Mouse (Mus musculus): Measurements from ENCODE around the gene Inpp5a. TPM values are rescaled to one million over a fixed set of nuclear protein-coding genes. Genes with fewer than 3 reads are reported as not detected.
A peak's percentile ranks its signal among the peaks of the same experiment; 100 is the strongest.

Inpp5a gene
- polyA plus RNA-seq, 1 experiment from 2014 or later = 28.5 TPM

- 1% methylated on average over 82 of the region's 82 CpGs for WGBS
- peak overlapping the region; percentile 62 for H3K4me2 ChIP-seq
- peaks cover 23% of the 10 kb centered on the region for H3K36me3 ChIP-seq
- ATAC-seq (ENCODE audit: insufficient number of reproducible peaks, low FRiP score, low TSS enrichment, low read depth) = no peak
- H3K9me3 ChIP-seq = no peaks in the 10 kb centered on the region
- H3K4me1 ChIP-seq = peaks cover 42% of the 10 kb centered on the region
- no peak overlapping the region for H3K27ac ChIP-seq
- H3K27me3 ChIP-seq = peaks cover 97% of the 10 kb centered on the region
- peak overlapping the region; percentile 35 for H3K4me3 ChIP-seq
- H3K9ac ChIP-seq = no peak overlapping the region
Observed at GRCm38 (mm10) chr7:139581801-139582571, 193.1 kb downstream of the Inpp5a start.

DNA sequence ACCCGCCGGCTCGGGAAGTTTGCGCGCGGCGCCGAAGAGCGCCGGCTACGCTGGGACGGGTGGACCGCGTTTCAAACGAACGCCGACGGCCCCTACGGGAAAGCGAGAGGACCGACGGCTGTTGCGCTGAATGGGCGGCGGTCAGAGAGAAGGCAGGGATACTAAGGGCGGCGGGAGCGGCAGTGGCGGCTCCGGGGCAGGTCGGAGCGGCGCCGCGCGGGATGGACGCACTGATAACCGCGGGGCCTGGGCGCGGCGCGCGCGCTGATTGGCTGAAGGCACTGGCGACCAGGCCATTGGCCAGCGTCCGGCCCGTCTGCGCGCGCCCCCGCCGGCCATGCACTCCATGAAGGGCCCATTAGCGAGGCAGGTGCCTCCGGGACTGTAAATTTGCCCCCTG lies 193.7 kb downstream of the Inpp5a start, which contains the start of gene Nkx6-2:
TSS of gene Nkx6-2 (minus strand) at position 203 of the 400 bp plus-strand sequence.
- no peak within 1 kb of the TSS for H3K9ac ChIP-seq
- no peak for ATAC-seq (ENCODE audit: insufficient number of reproducible peaks, low FRiP score, low TSS enrichment, low read depth)
- H3K4me1 ChIP-seq = peaks cover 42% of the 10 kb centered on the region
- H3K36me3 ChIP-seq = peaks cover 17% of the 10 kb centered on the region
- peak within 1 kb of the TSS; percentile 62 for H3K4me2 ChIP-seq
- peak within 1 kb of the TSS; percentile 35 for H3K4me3 ChIP-seq
- peaks cover 100% of the 10 kb centered on the region for H3K27me3 ChIP-seq
- H3K9me3 ChIP-seq = no peaks in the 10 kb centered on the region
- WGBS = under 1% methylated on average over 56 of the region's 56 CpGs
- no peak within 1 kb of the TSS for H3K27ac ChIP-seq

DNA sequence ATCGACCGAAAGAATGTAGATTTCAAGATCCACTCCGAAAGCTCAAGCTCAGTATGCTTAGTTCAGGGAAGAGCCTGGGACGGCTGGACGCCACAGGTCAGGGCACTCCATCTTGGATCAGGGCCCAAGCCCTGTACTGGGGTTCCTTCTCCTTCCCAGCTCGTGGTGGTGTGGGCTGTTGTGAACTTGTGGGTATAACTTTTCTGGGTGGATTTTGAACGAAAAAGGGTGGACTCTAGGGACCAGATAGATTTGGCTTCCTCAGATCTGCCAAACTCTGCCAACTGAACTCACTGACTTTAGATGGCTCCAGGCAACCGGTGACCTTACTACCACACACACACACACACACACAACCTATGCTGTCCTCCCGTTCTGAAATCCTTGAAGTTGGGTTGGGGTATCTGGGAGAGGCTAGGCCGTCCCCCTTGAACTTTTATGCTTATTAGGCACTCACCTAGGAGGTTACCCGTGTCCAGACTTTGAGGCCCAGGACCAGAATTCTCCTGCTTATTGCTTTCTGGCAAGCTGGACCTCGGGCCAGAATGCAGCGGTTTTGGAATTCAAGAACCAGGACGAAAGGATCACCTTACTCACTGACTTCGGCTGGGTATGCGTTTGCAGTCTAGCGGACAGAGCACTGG lies 194.3 kb downstream of the Inpp5a start:
- Histone ChIP-seq H3K27ac (no peak overlapping the region), H3K9ac (no peak overlapping the region), H3K4me3 (peak overlapping the region; percentile 35; the same call in 1 of the 2 replicates), H3K4me1 (peaks cover 42% of the 10 kb centered on the region), H3K27me3 (peaks cover 100% of the 10 kb centered on the region), H3K36me3 (peaks cover 11% of the 10 kb centered on the region), H3K4me2 (no peak overlapping the region), H3K9me3 (no peaks in the 10 kb centered on the region)
- ATAC-seq (ENCODE audit: insufficient number of reproducible peaks, low FRiP score, low TSS enrichment, low read depth) = no peak
- 13% methylated on average over 17 of the region's 17 CpGs for whole genome bisulfite sequencing

GRCm38 (mm10) chr7:139584221-139585175 lies 195.6 kb downstream of the Inpp5a start:
- Histone ChIP-seq H3K4me3 (peak overlapping the region; percentile 13), H3K27me3 (peaks cover 100% of the 10 kb centered on the region), H3K36me3 (no peaks in the 10 kb centered on the region), H3K9ac (no peak overlapping the region), H3K4me2 (peak overlapping the region; percentile 22; the same call in 1 of the 2 replicates), H3K4me1 (peaks cover 42% of the 10 kb centered on the region), H3K9me3 (no peaks in the 10 kb centered on the region), H3K27ac (no peak overlapping the region)
- WGBS = 2% methylated on average over 53 of the region's 53 CpGs
- ATAC-seq (ENCODE audit: insufficient number of reproducible peaks, low FRiP score, low TSS enrichment, low read depth) = no peak

DNA sequence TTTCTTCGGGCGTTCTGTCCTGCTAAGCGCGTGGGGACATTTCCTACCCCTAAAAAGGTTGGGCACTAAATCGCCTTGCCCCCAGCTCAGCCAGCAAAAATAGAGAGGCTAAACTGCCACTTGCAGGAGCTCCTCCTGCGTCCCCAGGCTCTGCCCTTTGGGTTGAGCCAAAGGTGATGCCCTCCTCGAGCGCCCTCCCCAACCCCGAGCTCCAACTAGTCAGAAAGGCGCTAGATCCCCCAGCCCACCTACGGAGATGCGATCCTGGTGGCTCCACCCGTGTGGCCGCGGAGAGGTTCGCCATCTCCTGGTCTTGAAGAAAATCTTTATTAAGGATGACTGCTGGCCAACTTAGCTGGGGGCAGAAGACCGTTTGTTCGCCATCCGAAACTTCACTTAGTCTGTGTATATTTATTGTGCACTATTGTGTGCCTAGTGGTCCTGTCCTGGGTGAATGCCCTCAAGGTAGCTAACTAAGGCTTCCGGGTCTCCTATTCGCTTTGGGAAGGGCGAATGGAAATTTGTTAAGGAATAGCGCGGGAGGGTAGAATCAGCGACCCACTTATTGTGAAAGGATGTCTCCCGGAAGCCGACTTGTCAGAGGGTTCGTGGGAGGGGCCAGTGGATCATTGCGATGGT lies 196.4 kb downstream of the Inpp5a start:
- no peak for ATAC-seq (ENCODE audit: insufficient number of reproducible peaks, low FRiP score, low TSS enrichment, low read depth)
- H3K9ac ChIP-seq = no peak overlapping the region
- 2% methylated on average over 29 of the region's 29 CpGs for WGBS
- peak overlapping the region; percentile 13; the same call in 1 of the 2 replicates for H3K4me3 ChIP-seq
- no peak overlapping the region for H3K4me2 ChIP-seq
- H3K36me3 ChIP-seq = no peaks in the 10 kb centered on the region
- no peak overlapping the region for H3K27ac ChIP-seq
- H3K4me1 ChIP-seq = peaks cover 42% of the 10 kb centered on the region
- no peaks in the 10 kb centered on the region for H3K9me3 ChIP-seq
- peaks cover 100% of the 10 kb centered on the region for H3K27me3 ChIP-seq

- H3K36me3 ChIP-seq = no peaks in the 10 kb centered on the region
- no peak overlapping the region for H3K27ac ChIP-seq
- peaks cover 20% of the 10 kb centered on the region for H3K4me1 ChIP-seq
- H3K4me2 ChIP-seq = no peak overlapping the region
- WGBS = 14% methylated on average over 7 of the region's 7 CpGs
- H3K9me3 ChIP-seq = no peaks in the 10 kb centered on the region
- no peak overlapping the region for H3K9ac ChIP-seq
- H3K27me3 ChIP-seq = peaks cover 74% of the 10 kb centered on the region
- no peak for ATAC-seq (ENCODE audit: insufficient number of reproducible peaks, low FRiP score, low TSS enrichment, low read depth)
- no peak overlapping the region for H3K4me3 ChIP-seq
Observed at GRCm38 (mm10) chr7:139587919-139588318, 199.0 kb downstream of the Inpp5a start.

DNA sequence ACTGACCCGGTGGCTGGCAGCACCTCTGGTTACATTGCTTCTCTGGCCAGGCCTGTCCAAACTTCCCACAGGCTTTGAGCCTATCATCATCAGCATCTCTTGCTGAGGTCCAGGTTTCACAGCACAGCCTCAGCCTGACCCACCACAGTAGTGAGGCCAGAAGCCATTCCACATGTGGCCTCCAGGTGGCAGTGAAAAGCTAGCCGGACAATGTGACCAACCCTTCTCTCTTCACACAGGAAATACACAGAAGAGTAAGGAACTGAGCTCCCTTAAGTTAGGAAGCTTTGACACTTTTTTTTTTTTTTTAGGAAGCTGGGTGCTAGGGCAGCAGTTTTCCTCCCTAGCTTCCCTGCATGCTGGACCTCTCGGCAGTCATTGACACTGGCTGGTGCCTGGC lies 201.4 kb downstream of the Inpp5a start:
- ATAC-seq (ENCODE audit: insufficient number of reproducible peaks, low FRiP score, low TSS enrichment, low read depth) = no peak
- WGBS = 34% methylated on average over 3 of the region's 3 CpGs

DNA sequence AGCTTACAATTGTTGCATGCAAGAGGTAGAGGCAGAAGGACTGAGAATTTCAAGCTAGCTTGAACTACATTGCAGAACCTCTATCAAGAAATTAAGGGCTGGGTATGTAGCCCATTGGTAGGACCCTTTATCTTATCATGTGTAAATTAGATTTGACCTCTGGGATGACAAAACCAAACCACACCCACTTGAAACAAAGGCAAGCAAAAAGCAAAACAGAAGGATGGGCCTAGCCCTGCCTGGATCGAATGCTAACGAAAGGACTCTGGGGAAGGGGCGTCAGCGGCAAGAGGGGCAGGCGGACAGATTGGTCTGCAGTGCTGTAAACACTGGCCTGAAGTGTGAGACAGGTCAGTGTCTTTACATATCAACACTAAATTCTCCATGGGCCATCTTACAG lies 202.4 kb downstream of the Inpp5a start:
- H3K36me3 ChIP-seq = no peaks in the 10 kb centered on the region
- H3K4me1 ChIP-seq = 0 out of 2 replicates have a peak, but pooled peaks cover 2% of the 10 kb centered on the region
- WGBS = 85% methylated on average over 5 of the region's 5 CpGs
- H3K9me3 ChIP-seq = no peaks in the 10 kb centered on the region
- no peak overlapping the region for H3K4me2 ChIP-seq
- peaks cover 60% of the 10 kb centered on the region for H3K27me3 ChIP-seq
- H3K27ac ChIP-seq = no peak overlapping the region
- no peak overlapping the region for H3K4me3 ChIP-seq
- ATAC-seq (ENCODE audit: insufficient number of reproducible peaks, low FRiP score, low TSS enrichment, low read depth) = no peak
- H3K9ac ChIP-seq = no peak overlapping the region

More for the DNA sequence above, 201.4 kb downstream of the Inpp5a start:
- Histone ChIP-seq H3K4me2 (no peak overlapping the region), H3K27ac (no peak overlapping the region), H3K36me3 (no peaks in the 10 kb centered on the region), H3K4me3 (no peak overlapping the region), H3K9me3 (no peaks in the 10 kb centered on the region), H3K4me1 (0 out of 2 replicates have a peak, but pooled peaks cover 3% of the 10 kb centered on the region), H3K9ac (no peak overlapping the region), H3K27me3 (peaks cover 64% of the 10 kb centered on the region)

GRCm38 (mm10) chr7:139595311-139595710 lies 206.4 kb downstream of the Inpp5a start:
- 0 out of 2 replicates have a peak, but pooled peaks cover 4% of the 10 kb centered on the region for H3K4me1 ChIP-seq
- no peaks in the 10 kb centered on the region for H3K9me3 ChIP-seq
- WGBS = 35% methylated on average over 6 of the region's 6 CpGs
- peaks cover 24% of the 10 kb centered on the region for H3K27me3 ChIP-seq
- no peak overlapping the region for H3K4me3 ChIP-seq
- no peak for ATAC-seq (ENCODE audit: insufficient number of reproducible peaks, low FRiP score, low TSS enrichment, low read depth)
- no peak overlapping the region for H3K9ac ChIP-seq
- no peak overlapping the region for H3K4me2 ChIP-seq
- H3K36me3 ChIP-seq = no peaks in the 10 kb centered on the region
- H3K27ac ChIP-seq = no peak overlapping the region

DNA sequence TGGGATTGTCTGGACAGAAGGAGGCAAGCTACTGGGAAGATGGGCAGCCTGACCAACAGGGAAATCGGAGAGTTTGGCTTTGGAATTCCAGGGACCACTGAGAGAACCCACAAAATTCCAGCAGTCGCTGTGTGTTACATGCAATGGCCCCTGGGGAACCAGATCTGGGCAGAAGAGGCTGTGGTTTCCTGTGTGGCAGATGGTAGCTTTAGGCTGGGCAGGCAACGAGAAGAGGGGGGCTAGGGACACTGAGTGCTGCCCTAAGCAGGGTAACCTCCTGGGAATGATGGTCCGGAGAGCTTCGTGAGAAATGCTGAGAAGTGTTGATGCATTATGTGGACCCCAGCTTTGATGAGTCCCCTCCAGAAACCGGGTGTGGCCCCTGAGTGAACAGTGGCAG lies 207.0 kb downstream of the Inpp5a start:
- 42% methylated on average over 6 of the region's 6 CpGs for WGBS
- peaks cover 28% of the 10 kb centered on the region; the same call in 1 of the 2 replicates for H3K27me3 ChIP-seq

GRCm38 (mm10) chr7:139610328-139610727 lies 221.4 kb downstream of the Inpp5a start:
- H3K4me1 ChIP-seq = no peaks in the 10 kb centered on the region
- no peak for ATAC-seq (ENCODE audit: insufficient number of reproducible peaks, low FRiP score, low TSS enrichment, low read depth)
- H3K27ac ChIP-seq = no peak overlapping the region
- no peak overlapping the region for H3K4me2 ChIP-seq
- no peaks in the 10 kb centered on the region for H3K36me3 ChIP-seq
- H3K9me3 ChIP-seq = no peaks in the 10 kb centered on the region
- no peak overlapping the region for H3K9ac ChIP-seq
- WGBS = 74% methylated on average over 2 of the region's 2 CpGs
- H3K27me3 ChIP-seq = 0 out of 2 replicates have a peak, but pooled peaks cover 4% of the 10 kb centered on the region
- H3K4me3 ChIP-seq = no peak overlapping the region

More for the DNA sequence above, 207.0 kb downstream of the Inpp5a start:
- ATAC-seq (ENCODE audit: insufficient number of reproducible peaks, low FRiP score, low TSS enrichment, low read depth) = no peak
- Histone ChIP-seq H3K9me3 (no peaks in the 10 kb centered on the region), H3K27ac (no peak overlapping the region), H3K36me3 (no peaks in the 10 kb centered on the region), H3K4me1 (0 out of 2 replicates have a peak, but pooled peaks cover 4% of the 10 kb centered on the region), H3K4me3 (no peak overlapping the region), H3K9ac (no peak overlapping the region), H3K4me2 (no peak overlapping the region)

Data from limb, embryonic 15.5 days (tissue).